22 mouse cellular contexts compared by ENCODE assay signal in the genomic region with DNA sequence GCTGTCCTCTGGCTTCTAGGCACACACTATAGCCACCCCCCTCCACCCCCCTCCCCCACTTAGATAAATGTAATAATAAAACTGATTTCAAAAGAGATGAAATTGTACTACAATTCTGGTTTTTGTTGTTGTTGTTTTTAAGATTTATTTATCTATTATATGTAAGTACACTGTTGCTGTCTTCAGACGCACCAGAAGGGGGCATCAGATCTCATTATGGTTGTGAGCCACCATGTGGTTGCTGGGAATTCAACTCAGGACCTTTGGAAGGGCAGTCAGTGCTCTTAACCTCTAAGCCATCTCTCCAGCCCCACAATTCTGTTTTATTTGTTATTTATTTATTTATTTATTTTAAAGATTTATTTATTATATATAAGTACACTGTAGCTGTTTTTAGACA. TPM values are rescaled to one million over a fixed set of nuclear protein-coding genes. Genes with fewer than 3 reads are reported as not detected.
DNase-seq lines count a peak whose midpoint lies in the region; ATAC-seq and TF ChIP-seq lines count a peak whose summit lies in the region.
"Had no signal": no experiment of that assay in that cellular context is flagged by ENCODE, and none has a peak within 500 bp of the region (broad histone marks: within the 10 kb centered on the region; RNA-seq: fewer than 3 reads in every experiment).

No protein-coding gene starts in this region.

- H3K27ac ChIP-seq in layer of hippocampus, adult 2 months, result no peak overlapping the region
- H3K27ac ChIP-seq: embryonic facial prominence, embryonic 15.5 days; forebrain, embryonic 15.5 days; stomach, embryonic 15.5 days had no signal

- no peak overlapping the region for H3K4me3 ChIP-seq in layer of hippocampus, adult 2 months
- H3K4me3 ChIP-seq: embryonic facial prominence, embryonic 15.5 days; forebrain, embryonic 15.5 days; stomach, embryonic 15.5 days had no signal

- peak; percentile 46 for TF ChIP-seq CTCF in layer of hippocampus, adult 2 months (conservative IDR thresholded peaks at IDR 0.05)

- no peak for DNase-seq in layer of hippocampus, adult 2 months (ENCODE audit: low spot score in 2 of 2)
- DNase-seq in layer of hippocampus, adult 8-10 months (ENCODE audit: low spot score in 2 of 2), result no peak
- DNase-seq in 3134 (ENCODE audit: extremely low read depth, insufficient read length, low spot score) (peak; percentile 28), A20 (ENCODE audit: low read depth, low spot score) (peak; percentile 25), R1 (ENCODE audit: low read depth, low spot score) (peak; percentile 38)
- DNase-seq in cerebellum, adult 9-10 months, result no peak
- DNase-seq: adrenal gland, postnatal 14 days; cerebellum, adult 2 months; gastrocnemius, postnatal 14 days; heart, adult 11 months; kidney, adult 9 months; kidney, postnatal 36 days; layer of hippocampus, adult 9-11 months; right cerebral cortex, adult 18-20 months; thymus, adult 18-20 months had no signal

- no peak for ATAC-seq in megakaryocyte progenitor cell, adult 5-6 weeks (replicated peaks; ENCODE audit: poor library complexity)
- ATAC-seq: forebrain, embryonic 15.5 days; hindbrain, embryonic 16.5 days; intestine, embryonic 16.5 days; midbrain, embryonic 16.5 days had no signal

RNA-seq across cellular contexts. Expression of a gene that starts 6.8 kb away (rescaled TPM):
- total RNA-seq in layer of hippocampus, adult 2 months (2021), result 100 to 1,000 TPM; 160 to 167 TPM
- total RNA-seq in layer of hippocampus, adult 8-10 months (2022), result 100 to 1,000 TPM; 159 to 183 (median 167) TPM
- total RNA-seq in megakaryocyte progenitor cell, adult 5-6 weeks (2015), result 583 and 587 TPM in 2 replicates
- total RNA-seq in megakaryocyte progenitor cell, adult 5-6 weeks (2017), result 525 and 594 TPM in 2 replicates

RNA-seq across cellular contexts. Expression of a gene that starts 18.3 kb away (rescaled TPM):
- 10 to 100 TPM; 30.9 to 31.8 TPM for total RNA-seq in layer of hippocampus, adult 2 months (2021)
- 10 to 100 TPM; 28.6 to 39.2 (median 33.4) TPM for total RNA-seq in layer of hippocampus, adult 8-10 months (2022)
- total RNA-seq in megakaryocyte progenitor cell, adult 5-6 weeks (2015), result 12.6 and 19.4 TPM in 2 replicates
- 24.3 and 26.0 TPM in 2 replicates for total RNA-seq in megakaryocyte progenitor cell, adult 5-6 weeks (2017)

Comparison
In these comparisons a context has a peak if more than half of its experiments do, and no peak if none do; other contexts are left out.
1. DNase-seq: peak in 3134 (single experiment), A20 (single experiment) and R1 (single experiment); none in layer of hippocampus, adult 2 months (0 of 2), layer of hippocampus, adult 8-10 months (0 of 2) and cerebellum, adult 9-10 months (single experiment).